Mouse (Mus musculus) neural tube, embryonic 11.5 days (tissue): Measurements from ENCODE around the gene Zfp341. TPM values are rescaled to one million over a fixed set of nuclear protein-coding genes. Genes with fewer than 3 reads are reported as not detected.

Source experiments
- ATAC-seq: fragments of 200-750 bp; cut with Nextera tagmentation; 2 replicates; pipeline ENCODE4 v1.8.0; 2017; ENCODE audit warnings: moderate number of reproducible peaks, mild to moderate bottlenecking, moderate TSS enrichment, moderate library complexity; ENCODE audit not compliant: insufficient read depth, low FRiP score, low TSS enrichment
- DNase-seq: peaks from one replicate; pipeline ENCODE4 v3.0.0-alpha.2; 2015; ENCODE audit warnings: low spot score
- H3K27ac ChIP-seq: fragments of 300-500 bp; sonication (generic); 2 replicates; pipeline ENCODE4 v1.5.1; 2014; ENCODE audit warnings: low read depth, mild to moderate bottlenecking, low read length
- H3K27me3 ChIP-seq: fragments of 300-500 bp; sonication (generic); 2 replicates; pipeline ENCODE4 v1.6.1; 2014; ENCODE audit warnings: mild to moderate bottlenecking, low read length, mixed read lengths; ENCODE audit not compliant: control insufficient read depth, insufficient read depth
- H3K36me3 ChIP-seq: fragments of 300-500 bp; sonication (generic); 2 replicates; pipeline ENCODE4 v1.6.1; 2014; ENCODE audit warnings: mild to moderate bottlenecking, low read length, moderate library complexity, mixed read lengths; ENCODE audit not compliant: control insufficient read depth, insufficient read depth
- H3K4me1 ChIP-seq: fragments of 300-500 bp; sonication (generic); 2 replicates; pipeline ENCODE4 v1.6.1; 2014; ENCODE audit warnings: low read length, mixed read lengths; ENCODE audit not compliant: control insufficient read depth, insufficient read depth
- H3K4me2 ChIP-seq: fragments of 300-500 bp; sonication (generic); 2 replicates; pipeline ENCODE4 v1.6.1; 2014; ENCODE audit warnings: low read depth, mild to moderate bottlenecking, moderate library complexity
- H3K4me3 ChIP-seq: fragments of 300-500 bp; sonication (generic); 2 replicates; pipeline ENCODE4 v1.5.1; 2014; ENCODE audit warnings: low read depth, low read length
- H3K9ac ChIP-seq: fragments of 300-500 bp; sonication (generic); 2 replicates; pipeline ENCODE4 v1.6.1; 2014; ENCODE audit warnings: mild to moderate bottlenecking, low read length
- H3K9me3 ChIP-seq: fragments of 300-500 bp; sonication (generic); 2 replicates; pipeline ENCODE4 v1.6.1; 2016; ENCODE audit warnings: low read length; ENCODE audit not compliant: control insufficient read depth
- WGBS: fragments of 180-500 bp; shearing (Covaris S2); extraction: QIAGEN DNeasy Blood & Tissue Kit; methylation state at CpG from one replicate; pipeline ENCODE4 v1.1.7; 2014; 5-methylcytosine and 5-hydroxymethylcytosine counted together
- polyA plus RNA-seq: library from polyadenylated mRNA; unstranded; fragments of >200 nt; fragmentation: Nextera tagmentation; extraction: Ambion mirVana; gene quantifications from 2 replicates; pipeline ENCODE4 v1.2.1, GENCODE M21; 2014

Zfp341 gene
- polyA plus RNA-seq, 1 experiment from 2014 or later, result 1.5 TPM

GRCm38 (mm10) chr2:154695690-154696089 is 82.6 kb downstream of the Zfp341 start:
- Histone ChIP-seq H3K9ac (no peak overlapping the region), H3K36me3 (peaks cover 10% of the 10 kb centered on the region; the same call in 1 of the 2 replicates), H3K4me1 (no peaks in the 10 kb centered on the region), H3K27ac (no peak overlapping the region), H3K4me3 (no peak overlapping the region), H3K27me3 (no peaks in the 10 kb centered on the region), H3K4me2 (no peak overlapping the region), H3K9me3 (no peaks in the 10 kb centered on the region)
- DNase-seq (no peak), ATAC-seq (no peak)
- WGBS, result 85% methylated on average over 8 of the region's 8 CpGs

Other genes with a start within 250 kb of the Zfp341 start
- 15.8 and 16.0 TPM in 2 replicates for gene Cdk5rap1, start 240.3 kb upstream of the Zfp341 start, polyA plus RNA-seq
- 2.8 TPM in 2 replicates for gene Snta1, start 205.2 kb upstream of the Zfp341 start, polyA plus RNA-seq
- gene Cbfa2t2, start 176.8 kb upstream of the Zfp341 start, polyA plus RNA-seq, result 62.6 and 63.6 TPM in 2 replicates
- gene 1700003F12Rik, start 66.2 kb upstream of the Zfp341 start, polyA plus RNA-seq, result 1.5 and 2.6 TPM in 2 replicates
- 0.20 and 0.42 TPM in 2 replicates for gene Actl10, start 61.5 kb upstream of the Zfp341 start, polyA plus RNA-seq
- gene Necab3, start 54.4 kb upstream of the Zfp341 start, polyA plus RNA-seq, result 9.2 and 10.4 TPM in 2 replicates
- gene E2f1, start 43.4 kb upstream of the Zfp341 start, polyA plus RNA-seq, result 13.1 and 13.9 TPM in 2 replicates
- 14.5 and 15.1 TPM in 2 replicates for gene Pxmp4, start 9.6 kb upstream of the Zfp341 start, polyA plus RNA-seq
- gene 4930519P11Rik, start 140 bp downstream of the Zfp341 start, polyA plus RNA-seq, result not detected in 2 replicates
- gene Chmp4b, start 38.4 kb downstream of the Zfp341 start, polyA plus RNA-seq, result 10.5 and 12.0 TPM in 2 replicates
- gene Gm14214, start 156.7 kb downstream of the Zfp341 start, polyA plus RNA-seq, result not detected in 2 replicates
- 59.4 and 74.7 TPM in 2 replicates for gene Raly, start 177.8 kb downstream of the Zfp341 start, polyA plus RNA-seq
- gene a, start 178.1 kb downstream of the Zfp341 start, polyA plus RNA-seq, result 1.2 and 1.3 TPM in 2 replicates